Mouse (Mus musculus): ENCODE measurements around the gene Rsu1. TPM values are rescaled to one million over a fixed set of nuclear protein-coding genes. Genes with fewer than 3 reads are reported as not detected.

The Rsu1 gene
- polyA plus RNA-seq, 1 experiment = 43.8 TPM

DNA sequence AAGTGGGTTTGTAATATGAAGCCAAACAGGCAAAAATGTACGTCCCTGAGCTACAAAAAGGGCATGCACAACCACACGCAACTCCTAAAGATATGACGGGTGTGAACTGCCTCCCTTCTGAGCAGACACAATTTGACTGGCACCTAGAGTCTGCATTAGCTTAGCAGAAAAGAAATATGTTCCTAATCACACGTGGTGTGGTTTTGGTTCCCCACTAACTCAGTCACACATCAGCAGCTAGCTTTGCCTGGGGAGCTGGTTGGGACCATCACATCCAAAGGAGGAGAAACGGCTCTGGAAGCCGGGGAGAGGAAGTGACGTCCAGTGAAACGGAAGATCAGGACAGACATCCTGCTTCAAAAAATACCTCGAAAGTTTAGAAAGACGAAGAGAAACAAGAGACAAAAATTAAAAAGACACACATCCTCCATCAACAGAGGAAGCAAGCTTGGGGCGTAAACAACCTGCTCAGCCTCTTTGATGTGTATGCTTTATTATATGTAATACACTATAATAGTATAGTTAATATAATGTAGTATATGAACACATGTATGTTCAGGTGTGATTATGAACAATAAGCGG lies 37.9 kb downstream of the Rsu1 start:
- TF ChIP-seq POLR2A (IDR thresholded peaks at IDR 0.05; ENCODE audit: extremely low read depth, insufficient read depth, low read length) = no peak
- TF ChIP-seq CTCF (IDR thresholded peaks at IDR 0.05; ENCODE audit: extremely low read depth, insufficient read depth, low read length) = no peak
- no peak overlapping the region for H3K27ac ChIP-seq (ENCODE audit: insufficient read depth, low read length)
- H3K4me3 ChIP-seq (ENCODE audit: insufficient read depth, low read length) = no peak overlapping the region

DNA sequence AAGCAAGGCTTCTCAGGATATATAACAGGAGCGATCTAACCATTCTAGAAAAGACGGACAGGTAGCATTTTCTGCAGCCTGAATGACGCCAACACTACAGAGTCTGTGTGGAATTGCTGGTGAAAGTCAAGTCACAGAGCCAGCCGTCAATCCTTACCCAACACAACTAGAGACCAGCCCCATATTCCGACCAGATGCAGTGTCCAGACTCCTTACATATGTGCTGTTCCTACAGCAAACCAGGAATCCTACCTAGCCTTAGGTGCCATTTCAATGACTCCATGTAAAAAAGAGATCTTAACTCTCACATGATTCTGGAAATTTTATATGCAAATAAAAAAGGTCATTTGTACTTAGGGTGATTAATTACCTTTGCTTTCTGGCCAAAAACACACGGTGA lies 38.9 kb downstream of the Rsu1 start:
- H3K4me1 ChIP-seq (ENCODE audit: control insufficient read depth, insufficient read depth, low read length) = no peaks in the 10 kb centered on the region
- H3K27ac ChIP-seq (ENCODE audit: insufficient read depth, low read length) = no peak overlapping the region
- no peak overlapping the region for H3K4me3 ChIP-seq (ENCODE audit: insufficient read depth, low read length)
- no peak for TF ChIP-seq POLR2A (IDR thresholded peaks at IDR 0.05; ENCODE audit: extremely low read depth, insufficient read depth, low read length)
- TF ChIP-seq CTCF (IDR thresholded peaks at IDR 0.05; ENCODE audit: extremely low read depth, insufficient read depth, low read length) = no peak

More for the DNA sequence above, 37.9 kb downstream of the Rsu1 start:
- H3K4me1 ChIP-seq (ENCODE audit: control insufficient read depth, insufficient read depth, low read length) = no peaks in the 10 kb centered on the region

DNA sequence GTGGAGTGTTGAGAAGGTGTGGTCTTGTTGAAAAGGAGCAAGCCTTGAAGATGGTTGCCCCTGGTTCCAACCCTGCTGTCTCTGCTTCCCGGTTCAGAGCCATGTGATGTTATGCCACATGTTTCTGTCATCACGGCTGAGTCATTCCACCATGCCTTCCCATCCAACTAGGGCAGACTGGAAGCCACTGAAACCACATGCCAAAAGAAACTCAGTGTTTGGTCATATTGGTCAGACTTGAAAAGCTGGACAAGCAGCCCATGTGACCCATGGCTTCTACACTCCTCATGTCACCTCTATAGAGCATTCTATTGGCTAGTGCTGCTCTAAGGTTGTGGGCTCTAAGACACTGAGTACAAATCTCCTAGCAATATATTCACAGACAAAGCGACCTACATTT lies 41.5 kb downstream of the Rsu1 start:
- Histone ChIP-seq H3K4me1 (ENCODE audit: control insufficient read depth, insufficient read depth, low read length) (no peaks in the 10 kb centered on the region), H3K4me3 (ENCODE audit: insufficient read depth, low read length) (no peak overlapping the region), H3K27ac (ENCODE audit: insufficient read depth, low read length) (no peak overlapping the region)
- TF ChIP-seq CTCF (IDR thresholded peaks at IDR 0.05; ENCODE audit: extremely low read depth, insufficient read depth, low read length) (no peak), POLR2A (IDR thresholded peaks at IDR 0.05; ENCODE audit: extremely low read depth, insufficient read depth, low read length) (no peak)

DNA sequence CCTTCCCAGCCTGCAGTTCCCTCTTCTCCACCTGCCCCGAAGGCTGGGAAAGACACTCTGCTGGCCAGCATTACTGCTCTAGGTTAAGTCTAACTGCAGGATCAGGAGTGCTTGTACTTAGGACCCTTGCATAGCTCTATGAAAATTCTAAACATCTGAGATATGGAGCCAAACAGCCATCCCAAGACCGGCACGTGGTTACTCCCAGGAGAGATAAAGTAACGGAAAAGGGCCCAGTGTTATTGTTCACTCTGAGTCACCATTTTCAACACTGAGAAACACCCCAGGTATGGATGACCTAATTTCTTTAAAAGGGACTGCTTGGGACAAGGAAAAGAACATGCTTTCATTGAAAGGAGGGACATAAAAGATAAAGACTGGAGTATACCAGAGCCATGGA lies 45.2 kb downstream of the Rsu1 start:
- TF ChIP-seq CTCF (IDR thresholded peaks at IDR 0.05; ENCODE audit: extremely low read depth, insufficient read depth, low read length) (no peak), POLR2A (IDR thresholded peaks at IDR 0.05; ENCODE audit: extremely low read depth, insufficient read depth, low read length) (no peak)
- Histone ChIP-seq H3K4me1 (ENCODE audit: control insufficient read depth, insufficient read depth, low read length) (no peaks in the 10 kb centered on the region), H3K4me3 (ENCODE audit: insufficient read depth, low read length) (no peak overlapping the region), H3K27ac (ENCODE audit: insufficient read depth, low read length) (no peak overlapping the region)

DNA sequence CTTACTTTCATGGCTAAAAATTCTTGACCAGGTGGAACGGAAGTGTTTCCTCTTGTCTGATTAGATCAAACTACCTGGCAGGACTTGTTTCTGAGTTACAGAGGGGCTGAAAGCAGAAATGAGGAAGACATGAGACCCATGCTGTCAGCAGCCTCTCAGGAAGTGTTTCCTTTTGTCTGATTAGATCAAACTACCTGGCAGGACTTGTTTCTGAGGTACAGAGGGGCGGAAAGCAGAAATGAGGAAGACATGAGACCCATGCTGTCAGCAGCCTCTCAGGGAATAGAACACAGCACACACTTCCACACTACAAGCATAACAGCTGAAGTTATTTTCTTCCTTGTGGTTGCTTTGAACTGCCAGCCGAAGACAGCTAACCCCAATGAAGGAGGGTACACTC lies 46.7 kb downstream of the Rsu1 start:
- Histone ChIP-seq H3K4me3 (ENCODE audit: insufficient read depth, low read length) (no peak overlapping the region), H3K27ac (ENCODE audit: insufficient read depth, low read length) (no peak overlapping the region)
- TF ChIP-seq CTCF (IDR thresholded peaks at IDR 0.05; ENCODE audit: extremely low read depth, insufficient read depth, low read length) (no peak), POLR2A (IDR thresholded peaks at IDR 0.05; ENCODE audit: extremely low read depth, insufficient read depth, low read length) (no peak)

DNA sequence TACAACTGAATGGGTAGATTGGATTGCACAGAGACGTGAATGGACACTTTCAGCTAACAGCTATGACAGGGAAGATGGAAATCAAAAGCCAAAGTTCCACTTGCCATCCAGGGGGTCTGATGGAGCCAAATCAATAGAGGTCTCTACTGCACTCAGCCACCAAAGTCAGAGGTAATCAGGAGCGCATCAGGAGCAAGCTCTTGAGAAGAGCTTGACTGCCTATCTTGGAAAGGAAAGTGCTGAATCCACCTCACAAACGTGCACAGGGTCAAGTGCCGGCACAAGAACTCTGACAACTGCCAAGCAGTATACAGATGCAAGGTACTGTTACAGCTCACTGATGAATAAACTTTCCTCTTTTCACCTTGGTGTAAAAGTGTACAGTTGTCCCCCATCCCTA lies 47.8 kb downstream of the Rsu1 start:
- Histone ChIP-seq H3K27ac (ENCODE audit: insufficient read depth, low read length) (no peak overlapping the region), H3K4me3 (ENCODE audit: insufficient read depth, low read length) (no peak overlapping the region), H3K4me1 (ENCODE audit: control insufficient read depth, insufficient read depth, low read length) (no peaks in the 10 kb centered on the region)
- TF ChIP-seq POLR2A (IDR thresholded peaks at IDR 0.05; ENCODE audit: extremely low read depth, insufficient read depth, low read length) = no peak

More for the DNA sequence above, 46.7 kb downstream of the Rsu1 start:
- no peaks in the 10 kb centered on the region for H3K4me1 ChIP-seq (ENCODE audit: control insufficient read depth, insufficient read depth, low read length)

DNA sequence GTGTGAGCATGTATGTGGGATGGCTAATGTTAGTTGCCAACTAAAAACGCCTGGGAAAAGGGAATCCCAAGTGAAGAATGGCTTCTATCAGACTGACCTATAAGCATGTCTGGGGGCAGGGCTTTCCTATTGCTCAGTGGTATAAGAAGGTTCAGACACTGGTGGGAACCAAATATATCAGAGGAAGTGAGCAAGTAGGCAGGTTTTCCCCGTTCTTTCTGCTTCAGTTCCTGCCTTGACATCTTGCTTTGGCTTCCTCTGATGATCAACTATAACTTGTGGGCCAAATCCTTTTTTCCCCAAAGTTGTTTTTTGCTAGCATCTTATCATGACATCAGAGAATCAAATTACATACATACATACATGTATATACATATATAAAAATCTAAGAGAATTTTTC lies 51.1 kb downstream of the Rsu1 start:
- H3K4me3 ChIP-seq (ENCODE audit: insufficient read depth, low read length) = no peak overlapping the region
- no peaks in the 10 kb centered on the region for H3K4me1 ChIP-seq (ENCODE audit: control insufficient read depth, insufficient read depth, low read length)
- no peak overlapping the region for H3K27ac ChIP-seq (ENCODE audit: insufficient read depth, low read length)
- no peak for TF ChIP-seq CTCF (IDR thresholded peaks at IDR 0.05; ENCODE audit: extremely low read depth, insufficient read depth, low read length)

DNA sequence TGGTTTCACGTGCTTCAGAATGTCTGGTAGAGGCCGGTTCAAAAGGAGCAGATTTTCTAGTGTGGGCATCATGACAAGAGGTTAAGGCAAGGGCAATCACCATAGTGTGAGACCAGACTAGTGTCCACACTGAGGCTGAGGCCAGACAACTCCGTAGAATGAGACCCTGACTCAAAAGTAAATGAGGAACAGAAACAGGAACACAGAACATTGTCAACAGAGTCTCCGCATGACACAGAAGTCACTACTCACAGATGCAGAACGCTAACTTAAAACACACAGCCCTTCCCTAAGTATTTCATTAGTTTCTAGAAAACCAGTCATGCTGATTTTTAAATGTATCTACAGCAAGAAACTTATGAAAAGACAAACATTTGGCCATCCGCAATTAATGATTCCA lies 53.1 kb downstream of the Rsu1 start:
- Histone ChIP-seq H3K4me3 (ENCODE audit: insufficient read depth, low read length) (no peak overlapping the region), H3K27ac (ENCODE audit: insufficient read depth, low read length) (no peak overlapping the region), H3K4me1 (ENCODE audit: control insufficient read depth, insufficient read depth, low read length) (no peaks in the 10 kb centered on the region)
- no peak for TF ChIP-seq POLR2A (IDR thresholded peaks at IDR 0.05; ENCODE audit: extremely low read depth, insufficient read depth, low read length)
- TF ChIP-seq CTCF (IDR thresholded peaks at IDR 0.05; ENCODE audit: extremely low read depth, insufficient read depth, low read length) = no peak

DNA sequence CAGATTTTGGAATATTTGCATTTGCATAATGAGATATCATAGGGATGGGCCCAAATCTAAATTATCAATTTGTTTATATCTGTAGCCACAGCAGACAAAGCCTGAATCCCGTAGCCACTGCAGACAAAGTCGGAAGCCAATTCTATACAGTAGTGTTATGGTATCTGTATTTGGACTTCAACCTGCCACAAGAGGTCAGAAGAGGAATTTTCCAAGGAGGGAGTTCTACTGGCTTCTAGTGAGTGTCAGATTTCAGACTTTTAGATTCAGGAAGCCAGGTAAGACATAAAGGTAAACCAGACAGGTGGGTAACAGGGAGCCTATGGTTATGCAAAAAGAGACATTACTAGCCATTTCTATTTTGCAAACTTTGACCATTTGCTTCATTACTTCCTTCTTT lies 64.4 kb downstream of the Rsu1 start:
- H3K4me3 ChIP-seq (ENCODE audit: insufficient read depth, low read length) = no peak overlapping the region
- no peak overlapping the region for H3K27ac ChIP-seq (ENCODE audit: insufficient read depth, low read length)
- no peak for TF ChIP-seq CTCF (IDR thresholded peaks at IDR 0.05; ENCODE audit: extremely low read depth, insufficient read depth, low read length)
- TF ChIP-seq POLR2A (IDR thresholded peaks at IDR 0.05; ENCODE audit: extremely low read depth, insufficient read depth, low read length) = no peak
- H3K4me1 ChIP-seq (ENCODE audit: control insufficient read depth, insufficient read depth, low read length) = no peaks in the 10 kb centered on the region; the same call in 1 of the 2 replicates

DNA sequence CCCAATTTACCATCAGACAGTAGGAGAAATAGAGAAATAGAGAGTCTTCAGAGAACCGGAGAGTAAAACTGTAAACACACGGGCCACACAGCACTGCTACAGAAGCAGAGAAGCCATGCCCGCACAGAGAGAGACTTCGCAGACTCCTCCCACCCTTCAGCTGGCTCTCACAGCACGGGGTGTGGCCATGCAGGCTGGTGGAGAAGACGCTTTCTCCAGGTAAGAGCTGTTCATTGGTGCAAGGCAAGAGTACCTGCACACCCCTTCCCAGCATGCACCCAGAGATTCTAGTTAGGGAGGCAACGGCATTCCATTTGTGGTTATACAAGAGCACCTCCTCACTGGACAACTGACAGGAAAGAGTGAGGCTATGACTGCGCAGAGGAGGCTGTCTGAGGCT lies 64.8 kb downstream of the Rsu1 start:
- H3K4me3 ChIP-seq (ENCODE audit: insufficient read depth, low read length) = no peak overlapping the region
- no peaks in the 10 kb centered on the region; the same call in 1 of the 2 replicates for H3K4me1 ChIP-seq (ENCODE audit: control insufficient read depth, insufficient read depth, low read length)
- H3K27ac ChIP-seq (ENCODE audit: insufficient read depth, low read length) = no peak overlapping the region
- TF ChIP-seq CTCF (IDR thresholded peaks at IDR 0.05; ENCODE audit: extremely low read depth, insufficient read depth, low read length) = no peak
- no peak for TF ChIP-seq POLR2A (IDR thresholded peaks at IDR 0.05; ENCODE audit: extremely low read depth, insufficient read depth, low read length)

Measured in cortical plate, adult 2 months (tissue).